8 mouse cellular contexts compared by ENCODE assay signal in genomic region chr3:85887239-85887827, GRCm38 (mm10). TPM values are rescaled to one million over a fixed set of nuclear protein-coding genes. Genes with fewer than 3 reads are reported as not detected.
DNase-seq lines count a peak whose midpoint lies in the region; ATAC-seq lines count a peak whose summit lies in the region.

Glt28d2 (minus strand) TSS chr3:85887516.
Gm37240 (minus strand) TSS chr3:85887518.

- H3K36me3 ChIP-seq in hindbrain, embryonic 16.5 days (ENCODE audit: control insufficient read depth, insufficient read depth, low read length) = no peaks in the 10 kb centered on the region

- no peak within 1 kb of the TSS for H3K27ac ChIP-seq in hindbrain, embryonic 16.5 days (ENCODE audit: low read depth, low read length)

- H3K4me2 ChIP-seq in hindbrain, embryonic 16.5 days (ENCODE audit: low read length) = peak within 1 kb of the TSS; percentile 91

- under 1% methylated on average over 43 of the region's 48 CpGs for WGBS in hindbrain, embryonic 16.5 days

- ATAC-seq in hindbrain, embryonic 16.5 days = peak; percentile 88

- peaks cover 8% of the 10 kb centered on the region for H3K4me1 ChIP-seq in hindbrain, embryonic 16.5 days (ENCODE audit: control insufficient read depth, insufficient read depth, low read depth, low read length)

- H3K4me3 ChIP-seq in hindbrain, embryonic 16.5 days (ENCODE audit: low read length) = peak within 1 kb of the TSS; percentile 65

- DNase-seq in ZHBTc4 (ENCODE audit: low read depth, low spot score) = peak; percentile 98
- DNase-seq in cerebellum, postnatal 4 days (ENCODE audit: low spot score in 2 of 2) = peak; percentile 23 to 26
- DNase-seq in gastrocnemius, adult 18-20 months (ENCODE audit: low spot score) = peak; percentile 92
- DNase-seq in left cerebral cortex, adult 11 months (ENCODE audit: low spot score) = peak; percentile 12
- DNase-seq in lung, postnatal 4 days = peak; percentile 88 to 93
- DNase-seq in right cerebral cortex, adult 18-20 months = peak; percentile 54
- peak; percentile 68 for DNase-seq in urinary bladder, adult 2 months (ENCODE audit: low spot score)

- no peaks in the 10 kb centered on the region for H3K9me3 ChIP-seq in hindbrain, embryonic 16.5 days (ENCODE audit: control insufficient read depth, low read length)

- peaks cover 3% of the 10 kb centered on the region for H3K27me3 ChIP-seq in hindbrain, embryonic 16.5 days (replicated peaks; ENCODE audit: control insufficient read depth, insufficient read depth, low read length)

- H3K9ac ChIP-seq in hindbrain, embryonic 16.5 days (ENCODE audit: low read depth, low read length) = peak within 1 kb of the TSS; percentile 45

RNA-seq across cellular contexts. Expression of gene Glt28d2, which starts in this region (rescaled TPM):
- 1 to 10 TPM; 6.0 to 9.3 TPM for total RNA-seq in gastrocnemius, adult 18-20 months (2021)
- 0.15 and 0.42 TPM in 2 replicates for polyA plus RNA-seq in hindbrain, embryonic 16.5 days (2015; fragmentation: Nextera tagmentation; extraction: Ambion mirVana)
- 1.7 and 1.9 TPM in 2 replicates for polyA plus RNA-seq in urinary bladder, adult 2 months (2012; rRNA removed)

RNA-seq across cellular contexts. Expression of gene Gm37240, which starts in this region (rescaled TPM):
- total RNA-seq in gastrocnemius, adult 18-20 months (2021) = 10 to 100 TPM; 30.2 to 34.0 TPM
- polyA plus RNA-seq in hindbrain, embryonic 16.5 days (2015; fragmentation: Nextera tagmentation; extraction: Ambion mirVana) = 0.93 and 1.5 TPM in 2 replicates
- polyA plus RNA-seq in urinary bladder, adult 2 months (2012; rRNA removed) = 1.5 and 2.0 TPM in 2 replicates

Comparison
In these comparisons a context has a peak if more than half of its experiments do, and no peak if none do; other contexts are left out.
1. DNase-seq: peak in every context shown above with its lines; median percentile 98 in ZHBTc4; 92 in gastrocnemius, adult 18-20 months; 90 in lung, postnatal 4 days; 68 in urinary bladder, adult 2 months; 54 in right cerebral cortex, adult 18-20 months; 24 in cerebellum, postnatal 4 days; 12 in left cerebral cortex, adult 11 months.